Mouse (Mus musculus) midbrain, embryonic 13.5 days (tissue): ENCODE measurements around the gene Fto. TPM values are rescaled to one million over a fixed set of nuclear protein-coding genes. Genes with fewer than 3 reads are reported as not detected.

Experiments used
- ATAC-seq: fragments of 200-750 bp; cut with Nextera tagmentation; 2 replicates; pipeline ENCODE4 v1.8.0; 2017; ENCODE audit warnings: mild to moderate bottlenecking, moderate TSS enrichment, moderate library complexity
- H3K27ac ChIP-seq: fragments of 300-500 bp; sonication (generic); 2 replicates; pipeline ENCODE4 v1.5.1; 2015; ENCODE audit warnings: inconsistent platforms, mild to moderate bottlenecking, moderate library complexity
- H3K27me3 ChIP-seq: fragments of 300-500 bp; sonication (generic); 2 replicates; pipeline ENCODE4 v1.6.1; 2015; ENCODE audit warnings: mild to moderate bottlenecking, inconsistent platforms
- H3K36me3 ChIP-seq: fragments of 300-500 bp; sonication (generic); 2 replicates; pipeline ENCODE4 v1.6.1; 2015; ENCODE audit warnings: mild to moderate bottlenecking, inconsistent platforms
- H3K4me1 ChIP-seq: fragments of 300-500 bp; sonication (generic); replicated peaks from 2 replicates; pipeline ENCODE4 v1.6.1; 2015; ENCODE audit warnings: inconsistent platforms
- H3K4me2 ChIP-seq: fragments of 300-500 bp; sonication (generic); replicated peaks from 2 replicates; pipeline ENCODE4 v1.6.1; 2015; ENCODE audit warnings: moderate library complexity, mild to moderate bottlenecking, inconsistent platforms
- H3K4me3 ChIP-seq: fragments of 300-500 bp; sonication (generic); replicated peaks from 2 replicates; pipeline ENCODE4 v1.5.1; 2015; ENCODE audit warnings: mild to moderate bottlenecking, inconsistent platforms
- H3K9ac ChIP-seq: fragments of 300-500 bp; sonication (generic); replicated peaks from 2 replicates; pipeline ENCODE4 v1.6.1; 2015; ENCODE audit warnings: mild to moderate bottlenecking, inconsistent platforms
- H3K9me3 ChIP-seq: fragments of 300-500 bp; sonication (generic); 2 replicates; pipeline ENCODE4 v1.6.1; 2016; ENCODE audit warnings: mild to moderate bottlenecking, inconsistent platforms
- WGBS: fragments of 180-500 bp; shearing (Covaris S2); methylation state at CpG from one replicate; pipeline ENCODE4 v1.1.7; 2015; 5-methylcytosine and 5-hydroxymethylcytosine counted together
- polyA plus RNA-seq: library from polyadenylated mRNA; unstranded; fragments of >200 nt; fragmentation: Nextera tagmentation; extraction: Ambion mirVana; gene quantifications from 2 replicates; pipeline ENCODE4 v1.2.1, GENCODE M21; 2015

Fto gene
- polyA plus RNA-seq, 1 experiment from 2014 or later = 128 TPM

DNA sequence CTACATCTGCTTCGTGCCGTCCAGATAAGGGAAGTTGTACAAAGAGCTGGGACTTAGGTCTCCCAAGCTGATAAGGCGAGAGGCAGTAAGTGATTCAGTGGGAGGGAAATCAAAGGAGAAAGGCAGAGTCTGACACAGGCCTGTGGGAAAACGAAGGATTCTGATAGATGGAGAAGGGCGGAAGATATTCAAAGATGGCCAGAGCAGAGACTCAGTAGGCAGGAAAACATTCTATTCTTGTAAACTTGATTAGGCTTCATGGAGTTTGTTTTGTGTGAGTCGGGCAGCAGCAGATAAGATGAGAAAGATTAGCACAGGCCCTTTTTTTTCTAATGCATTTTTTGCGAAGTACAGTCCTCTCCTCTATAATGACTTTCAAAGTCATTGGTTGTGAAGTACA, 183.6 kb downstream of the Fto start:
- no peak overlapping the region for H3K4me2 ChIP-seq
- no peak overlapping the region for H3K9ac ChIP-seq
- H3K27me3 ChIP-seq = peaks cover 34% of the 10 kb centered on the region
- no peaks in the 10 kb centered on the region for H3K9me3 ChIP-seq
- no peak overlapping the region for H3K4me3 ChIP-seq
- no peak overlapping the region for H3K27ac ChIP-seq
- peaks cover 34% of the 10 kb centered on the region for H3K4me1 ChIP-seq
- WGBS = 44% methylated on average over 7 of the region's 7 CpGs
- ATAC-seq = no peak
- no peaks in the 10 kb centered on the region for H3K36me3 ChIP-seq

DNA sequence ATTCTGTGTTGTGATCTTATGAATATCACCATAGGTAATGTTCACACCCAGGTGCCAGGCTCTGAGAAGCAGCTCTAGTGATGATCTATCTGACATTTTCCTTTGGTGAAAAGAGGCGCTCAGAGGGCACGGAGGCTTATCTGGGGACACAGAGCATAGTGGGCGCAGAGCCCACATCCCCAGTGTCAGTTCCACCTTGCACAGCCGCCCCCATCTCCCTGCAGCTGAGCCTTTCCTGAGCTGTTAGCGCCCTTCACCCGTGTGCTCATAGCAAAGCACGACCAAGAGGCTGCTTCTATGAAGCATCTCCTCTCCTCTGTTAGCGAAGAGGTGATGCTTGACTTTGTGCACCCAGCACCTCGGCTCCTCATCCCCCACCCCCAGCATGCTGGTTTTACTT, 185.3 kb downstream of the Fto start:
- Histone ChIP-seq H3K9ac (no peak overlapping the region), H3K4me1 (peaks cover 49% of the 10 kb centered on the region), H3K4me3 (no peak overlapping the region), H3K27me3 (peaks cover 29% of the 10 kb centered on the region), H3K27ac (no peak overlapping the region), H3K9me3 (no peaks in the 10 kb centered on the region), H3K36me3 (no peaks in the 10 kb centered on the region), H3K4me2 (no peak overlapping the region)
- no peak for ATAC-seq
- 86% methylated on average over 9 of the region's 9 CpGs for WGBS

DNA sequence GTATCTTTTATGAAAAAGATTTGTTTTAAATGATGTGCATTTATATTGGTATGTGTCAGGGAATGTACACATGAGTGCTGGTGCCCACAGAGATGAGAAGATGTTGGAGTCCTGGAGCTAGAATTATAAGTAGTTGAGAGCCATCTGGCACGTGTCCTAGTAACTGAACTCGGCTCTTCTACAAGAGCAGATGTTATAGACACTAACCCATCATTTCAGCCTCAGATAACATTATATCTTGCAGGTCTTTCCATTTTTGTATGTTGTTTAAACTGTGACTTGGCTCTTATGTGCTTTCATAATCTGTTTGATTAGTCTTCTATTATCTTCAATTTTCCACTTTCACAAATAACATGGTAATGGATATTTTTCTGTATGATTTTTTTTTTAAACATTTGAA, 186.0 kb downstream of the Fto start:
- no peak overlapping the region for H3K4me3 ChIP-seq
- no peak overlapping the region for H3K27ac ChIP-seq
- no peak for ATAC-seq
- peaks cover 33% of the 10 kb centered on the region for H3K27me3 ChIP-seq
- H3K4me2 ChIP-seq = no peak overlapping the region
- 77% methylated on average over 2 of the region's 2 CpGs for WGBS
- no peaks in the 10 kb centered on the region for H3K9me3 ChIP-seq
- H3K4me1 ChIP-seq = peaks cover 56% of the 10 kb centered on the region
- H3K9ac ChIP-seq = no peak overlapping the region
- H3K36me3 ChIP-seq = no peaks in the 10 kb centered on the region

DNA sequence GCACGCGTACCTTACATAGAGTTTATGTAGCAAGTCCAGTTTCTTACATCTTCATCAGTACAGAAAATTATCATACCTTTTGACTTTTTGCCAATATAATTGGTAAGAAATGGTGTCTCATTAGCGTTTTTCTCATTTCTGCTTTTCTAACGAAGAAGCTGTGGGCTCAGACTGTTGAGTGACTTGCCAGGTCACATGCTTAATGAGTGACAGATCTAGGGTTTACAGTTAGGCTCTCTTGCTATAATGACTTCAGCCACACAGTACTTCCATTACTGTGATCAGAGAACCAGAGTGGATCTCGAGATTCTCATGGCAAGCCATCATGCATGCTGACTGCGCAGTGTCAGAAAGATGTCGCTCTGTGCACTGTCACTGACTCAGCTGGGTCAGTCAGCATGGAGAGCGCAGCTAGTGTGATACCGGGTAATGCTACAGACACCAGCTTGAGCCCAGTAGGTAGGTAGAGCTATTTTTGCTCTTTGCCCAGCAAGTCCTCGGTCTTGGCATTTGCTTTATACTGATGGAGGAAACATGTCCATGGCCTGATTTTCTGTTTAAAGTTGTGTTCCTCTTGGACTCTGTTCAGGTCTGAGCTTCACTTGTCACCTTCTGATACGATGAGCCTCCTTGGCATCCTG, 188.8 kb downstream of the Fto start:
- 79% methylated on average over 11 of the region's 11 CpGs for WGBS
- Histone ChIP-seq H3K27ac (no peak overlapping the region), H3K9me3 (no peaks in the 10 kb centered on the region), H3K9ac (no peak overlapping the region; the same call in 1 of the 2 replicates), H3K4me1 (peaks cover 38% of the 10 kb centered on the region), H3K4me2 (no peak overlapping the region), H3K36me3 (no peaks in the 10 kb centered on the region), H3K4me3 (no peak overlapping the region), H3K27me3 (peaks cover 46% of the 10 kb centered on the region)
- ATAC-seq = no peak

DNA sequence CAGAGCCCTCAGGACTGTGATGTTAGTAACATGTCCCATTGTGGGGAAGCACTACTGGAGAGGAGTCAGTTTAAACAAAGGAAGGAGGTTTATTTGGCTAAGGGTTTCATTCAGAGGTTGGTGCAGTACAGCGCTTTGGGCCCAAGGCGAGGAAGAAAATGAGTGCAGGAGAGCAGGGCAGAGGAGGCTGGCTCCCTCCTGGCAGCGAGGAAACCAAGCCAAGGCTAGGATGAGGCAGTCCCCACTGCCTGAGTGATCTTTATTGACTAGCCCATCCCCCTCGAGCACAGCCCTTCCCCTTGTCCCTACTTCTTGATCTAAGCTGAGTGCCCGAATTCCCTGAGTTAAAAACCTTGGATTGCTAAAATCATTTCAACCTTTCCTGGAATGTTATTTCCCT, 189.5 kb downstream of the Fto start:
- Histone ChIP-seq H3K4me2 (no peak overlapping the region), H3K4me3 (no peak overlapping the region), H3K9ac (no peak overlapping the region; the same call in 1 of the 2 replicates), H3K27me3 (peaks cover 51% of the 10 kb centered on the region), H3K27ac (peak overlapping the region; percentile 35), H3K36me3 (no peaks in the 10 kb centered on the region), H3K4me1 (peaks cover 40% of the 10 kb centered on the region), H3K9me3 (no peaks in the 10 kb centered on the region)
- peak; percentile 40; the same call in 1 of the 2 replicates for ATAC-seq
- 19% methylated on average over 5 of the region's 5 CpGs for WGBS

DNA sequence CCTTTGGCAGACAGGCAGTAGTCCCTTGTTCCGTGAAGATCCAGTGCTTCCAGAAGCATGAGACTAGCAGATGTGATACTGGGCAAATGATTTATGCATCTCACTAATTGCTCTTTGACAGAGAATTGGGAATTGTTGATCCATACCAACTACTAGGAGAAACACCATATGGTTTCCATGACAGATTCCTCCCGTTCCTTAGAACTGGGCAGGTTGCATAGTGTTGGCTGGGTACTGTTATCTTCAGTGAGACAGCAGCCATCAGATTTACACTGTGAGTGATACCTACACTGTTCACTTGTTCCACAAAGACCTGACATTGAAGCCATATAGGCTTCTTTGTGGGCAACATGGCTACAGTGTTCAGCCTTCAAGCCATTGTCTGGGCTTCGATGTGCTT, 191.0 kb downstream of the Fto start:
- no peak for ATAC-seq
- peaks cover 51% of the 10 kb centered on the region for H3K4me1 ChIP-seq

DNA sequence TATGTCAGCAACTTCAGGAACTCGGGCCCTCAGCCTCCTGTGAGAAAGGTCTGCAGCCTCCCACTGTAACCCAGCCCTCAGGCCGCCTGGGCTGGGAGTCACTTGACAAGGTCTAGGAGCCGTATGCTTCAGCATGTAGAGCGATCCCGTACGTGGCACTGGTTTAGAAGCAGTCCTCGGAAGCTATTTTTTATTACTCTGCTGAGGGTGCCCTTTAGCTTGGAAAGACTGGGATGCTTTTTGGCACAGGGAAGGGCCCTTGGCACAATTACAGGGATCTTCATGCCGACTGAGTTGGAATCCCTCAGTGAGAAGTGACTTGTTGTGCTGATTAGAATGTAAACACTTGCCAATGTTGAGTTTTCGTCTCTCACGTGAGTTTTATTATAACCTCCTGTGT, 191.6 kb downstream of the Fto start:
- no peak for ATAC-seq
- Histone ChIP-seq H3K9ac (no peak overlapping the region), H3K27me3 (peaks cover 49% of the 10 kb centered on the region), H3K36me3 (no peaks in the 10 kb centered on the region), H3K9me3 (no peaks in the 10 kb centered on the region), H3K27ac (no peak overlapping the region), H3K4me2 (no peak overlapping the region), H3K4me1 (peaks cover 56% of the 10 kb centered on the region), H3K4me3 (no peak overlapping the region)
- 86% methylated on average over 10 of the region's 10 CpGs for WGBS

More for the DNA sequence above, 191.0 kb downstream of the Fto start:
- no peak overlapping the region for H3K4me3 ChIP-seq
- no peak overlapping the region for H3K27ac ChIP-seq
- H3K4me2 ChIP-seq = no peak overlapping the region
- H3K36me3 ChIP-seq = no peaks in the 10 kb centered on the region
- 86% methylated on average over 3 of the region's 3 CpGs for WGBS
- no peaks in the 10 kb centered on the region for H3K9me3 ChIP-seq
- H3K9ac ChIP-seq = no peak overlapping the region
- H3K27me3 ChIP-seq = peaks cover 52% of the 10 kb centered on the region

DNA sequence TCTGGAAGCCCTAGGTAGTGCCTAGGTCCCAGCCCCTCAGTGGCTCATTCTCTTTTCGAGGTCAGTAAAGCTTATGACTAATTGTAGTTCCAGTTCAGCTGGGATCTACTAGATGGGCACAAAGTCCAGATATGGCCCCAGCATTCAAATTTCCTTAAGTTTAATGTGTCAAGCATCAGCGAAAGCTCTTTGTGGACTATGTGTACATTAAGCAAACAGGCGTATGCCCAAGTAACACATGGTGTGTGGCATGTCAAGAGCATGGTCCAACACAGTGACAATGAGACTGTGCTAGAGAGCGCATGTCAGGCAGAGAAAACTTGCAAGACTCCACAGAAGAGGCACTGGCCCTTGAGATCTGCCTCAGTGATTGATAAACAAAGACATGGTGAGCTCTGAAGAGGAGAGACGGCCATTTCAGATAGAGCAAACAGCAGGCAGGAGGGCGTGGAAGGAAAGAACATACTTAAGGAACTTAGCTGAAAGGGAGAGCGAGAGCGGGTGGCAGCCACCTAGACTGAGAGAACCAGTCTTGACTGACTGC, 192.2 kb downstream of the Fto start:
- Histone ChIP-seq H3K36me3 (no peaks in the 10 kb centered on the region), H3K4me1 (peaks cover 62% of the 10 kb centered on the region), H3K4me2 (no peak overlapping the region), H3K9ac (no peak overlapping the region), H3K4me3 (no peak overlapping the region), H3K27ac (no peak overlapping the region), H3K9me3 (no peaks in the 10 kb centered on the region), H3K27me3 (peaks cover 43% of the 10 kb centered on the region)
- ATAC-seq = no peak
- 84% methylated on average over 8 of the region's 8 CpGs for WGBS

DNA sequence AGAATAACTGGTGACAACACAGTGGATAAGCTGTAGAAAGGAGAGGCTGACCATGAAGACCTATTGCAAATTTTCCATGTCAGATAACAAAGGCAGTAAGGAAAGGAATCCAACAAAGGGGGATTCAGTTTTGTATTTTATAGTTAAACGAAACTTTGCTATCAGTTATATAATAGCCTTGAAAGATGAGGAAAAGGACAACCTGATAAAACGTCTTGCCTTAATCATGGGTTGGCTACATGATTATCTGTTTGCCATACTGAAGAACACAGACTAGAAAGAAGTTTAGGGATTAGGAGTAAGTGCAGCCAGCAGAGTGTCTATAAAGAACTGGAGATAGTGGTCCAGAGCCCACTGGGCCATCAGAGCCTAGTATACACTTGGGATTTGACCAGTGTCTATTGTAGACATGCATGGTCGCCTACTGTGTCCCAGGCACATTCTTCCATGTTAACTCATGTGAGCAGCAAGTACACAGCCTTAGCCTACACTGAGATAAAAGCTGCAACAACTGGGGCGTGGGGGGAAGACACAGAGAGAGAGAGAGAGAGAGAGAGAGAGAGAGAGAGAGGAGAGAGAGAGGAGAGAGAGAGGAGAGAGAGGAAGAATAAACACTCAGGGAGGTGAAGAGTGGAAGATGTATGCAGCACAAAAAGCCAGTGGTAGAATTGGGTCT, 192.8 kb downstream of the Fto start:
- Histone ChIP-seq H3K27ac (no peak overlapping the region), H3K27me3 (peaks cover 41% of the 10 kb centered on the region), H3K36me3 (no peaks in the 10 kb centered on the region), H3K4me2 (no peak overlapping the region), H3K4me3 (no peak overlapping the region), H3K4me1 (peaks cover 68% of the 10 kb centered on the region), H3K9me3 (no peaks in the 10 kb centered on the region), H3K9ac (no peak overlapping the region)
- ATAC-seq = no peak
- WGBS = 75% methylated on average over 4 of the region's 4 CpGs

DNA sequence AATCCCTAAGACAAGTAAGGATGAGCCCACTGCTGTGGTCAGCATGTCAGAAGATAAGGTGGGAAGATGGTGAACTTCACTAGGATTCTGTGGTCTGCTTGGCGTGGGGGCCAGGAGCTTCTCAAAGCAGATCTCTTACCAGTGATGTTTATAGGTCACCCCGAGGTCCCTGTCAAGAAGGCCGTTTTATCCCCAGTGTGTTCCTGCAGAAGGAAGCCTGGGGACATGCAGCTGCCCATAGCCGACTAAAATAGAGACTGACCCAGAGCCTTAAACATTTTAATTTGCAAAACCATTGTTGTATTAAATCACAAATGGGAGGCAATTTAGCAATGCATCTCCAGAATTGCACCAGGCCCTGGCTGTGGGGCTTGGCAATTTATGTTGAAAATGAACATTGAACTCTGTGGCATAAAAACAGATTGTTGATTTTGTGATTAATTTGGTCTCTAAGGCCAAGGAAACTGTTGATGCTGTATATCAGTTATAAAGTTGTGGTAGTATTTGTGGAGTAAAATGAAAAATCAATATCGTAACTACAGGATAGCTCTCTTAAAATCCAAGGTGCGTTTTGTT, 193.4 kb downstream of the Fto start:
- Histone ChIP-seq H3K4me1 (peaks cover 74% of the 10 kb centered on the region), H3K4me2 (no peak overlapping the region), H3K36me3 (no peaks in the 10 kb centered on the region), H3K9me3 (no peaks in the 10 kb centered on the region), H3K4me3 (no peak overlapping the region), H3K27ac (no peak overlapping the region), H3K27me3 (peaks cover 44% of the 10 kb centered on the region), H3K9ac (no peak overlapping the region)
- whole genome bisulfite sequencing = 82% methylated on average over 6 of the region's 6 CpGs
- no peak for ATAC-seq

DNA sequence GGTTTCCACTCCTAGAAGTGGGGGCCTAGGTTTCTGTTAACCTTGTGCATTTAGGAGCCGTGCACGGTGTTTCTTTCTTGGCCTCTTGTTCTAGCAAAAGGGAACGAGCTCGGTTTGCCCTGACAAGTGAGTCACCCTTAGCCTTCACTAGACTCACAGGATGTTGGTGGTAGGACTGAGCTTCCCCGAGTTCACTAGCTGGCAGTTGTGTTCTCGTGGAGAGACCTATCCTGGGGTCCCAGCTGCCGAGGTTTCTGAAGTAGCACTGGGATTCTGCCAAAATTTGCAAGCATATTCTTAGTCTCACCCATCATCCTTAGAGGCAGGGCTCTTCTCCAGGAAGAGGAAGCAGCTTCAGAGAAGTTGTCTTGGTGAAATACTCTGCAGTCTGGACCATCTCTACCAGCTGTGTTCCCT, 194.4 kb downstream of the Fto start:
- no peak for ATAC-seq
- H3K27me3 ChIP-seq = peaks cover 50% of the 10 kb centered on the region

DNA sequence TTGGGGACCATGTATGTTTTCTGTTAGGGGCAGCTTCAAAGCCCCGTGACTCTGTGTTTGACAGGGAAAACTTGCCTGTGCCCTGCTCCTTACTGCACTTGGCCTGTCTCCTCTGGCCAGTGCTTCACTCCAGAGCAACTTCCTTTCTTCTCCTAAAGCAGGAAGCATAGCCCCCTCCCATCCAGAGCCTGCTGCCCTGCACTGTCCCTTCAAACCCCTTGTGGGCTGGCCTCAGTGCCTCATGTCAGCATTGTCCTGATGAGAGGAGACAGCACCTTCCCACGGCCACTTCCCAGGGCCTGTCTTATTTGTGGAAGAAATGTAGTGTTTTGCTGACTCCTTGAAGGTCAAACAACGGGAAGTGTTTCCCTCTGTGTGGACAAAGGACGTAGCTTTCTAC, 195.0 kb downstream of the Fto start:
- WGBS = 50% methylated on average over 4 of the region's 4 CpGs
- Histone ChIP-seq H3K4me1 (peaks cover 59% of the 10 kb centered on the region), H3K27ac (no peak overlapping the region), H3K9ac (no peak overlapping the region), H3K9me3 (no peaks in the 10 kb centered on the region), H3K4me3 (no peak overlapping the region), H3K4me2 (no peak overlapping the region), H3K27me3 (peaks cover 55% of the 10 kb centered on the region), H3K36me3 (no peaks in the 10 kb centered on the region)
- no peak for ATAC-seq

More for the DNA sequence above, 194.4 kb downstream of the Fto start:
- 86% methylated on average over 7 of the region's 7 CpGs for WGBS
- Histone ChIP-seq H3K27ac (no peak overlapping the region), H3K4me3 (no peak overlapping the region), H3K9me3 (no peaks in the 10 kb centered on the region), H3K4me2 (no peak overlapping the region), H3K9ac (no peak overlapping the region), H3K36me3 (no peaks in the 10 kb centered on the region), H3K4me1 (peaks cover 65% of the 10 kb centered on the region)
